Mouse (Mus musculus): ENCODE measurements around the gene Sez6l2.

- TF ChIP-seq POLR2A (IDR thresholded peaks at IDR 0.05; ENCODE audit: insufficient read length, low read depth) (no peak), USF1 (IDR thresholded peaks at IDR 0.05; ENCODE audit: low read depth) (no peak), MAX (IDR thresholded peaks at IDR 0.05; ENCODE audit: low read depth) (no peak), MYOD1 (IDR thresholded peaks at IDR 0.05; ENCODE audit: control insufficient read depth in 1 of 3, insufficient read length in 2 of 3, low read depth in 2 of 3) (no peak), CEBPB (IDR thresholded peaks at IDR 0.05; ENCODE audit: insufficient read depth, poor library complexity, severe bottlenecking) (no peak), MYOG (IDR thresholded peaks at IDR 0.05; ENCODE audit: control insufficient read depth in 1 of 3, insufficient read depth in 1 of 3, insufficient read length in 2 of 3, low read depth in 2 of 3) (no peak), E2F4 (IDR thresholded peaks at IDR 0.05; ENCODE audit: insufficient read depth) (no peak), TCF12 (IDR thresholded peaks at IDR 0.05; ENCODE audit: insufficient read depth, poor library complexity, severe bottlenecking) (no peak), POLR2AphosphoS2 (IDR thresholded peaks at IDR 0.05; ENCODE audit: insufficient read length, low read depth) (no peak), REST (IDR thresholded peaks at IDR 0.05; ENCODE audit: insufficient read depth, insufficient read length) (no peak), TCF3 (IDR thresholded peaks at IDR 0.05; ENCODE audit: insufficient read length, low read depth) (no peak)
Measured at GRCm38 (mm10) chr7:126929046-126929445, 21.3 kb upstream of the Sez6l2 start.
